Mouse (Mus musculus) G1E (cell line): ENCODE results near the gene Nudt6.

ENCODE experiments used
- CTCF ChIP-seq: IDR thresholded peaks from 2 replicates; pipeline ENCODE4 v1.5.1; 2012; ENCODE audit warnings: low read depth, low read length, inconsistent platforms, mixed read lengths
- GATA1 ChIP-seq: IDR thresholded peaks from 2 replicates; pipeline ENCODE4 v1.6.1; 2012; ENCODE audit warnings: borderline replicate concordance, low read length, inconsistent platforms, mixed read lengths
- TAL1 ChIP-seq: conservative IDR thresholded peaks from 2 replicates; pipeline ENCODE4 v1.6.1; 2012; ENCODE audit warnings: low read depth, low read length, inconsistent platforms, mixed read lengths

- no peak for TF ChIP-seq CTCF
- TF ChIP-seq TAL1 = no peak
- no peak for TF ChIP-seq GATA1
Observed at GRCm38 (mm10) chr3:37413446-37413845, 6.6 kb downstream of the Nudt6 start.
